Mouse (Mus musculus) midbrain, embryonic 13.5 days (tissue): ENCODE measurements around the gene Zfp738. TPM values are rescaled to one million over a fixed set of nuclear protein-coding genes. Genes with fewer than 3 reads are reported as not detected.
A peak's percentile ranks its signal among the peaks of the same experiment; 100 is the strongest.

Source experiments
- ATAC-seq: fragments of 200-750 bp; cut with Nextera tagmentation; 2 replicates; pipeline ENCODE4 v1.8.0; 2017; ENCODE audit warnings: mild to moderate bottlenecking, moderate TSS enrichment, moderate library complexity
- H3K27ac ChIP-seq: fragments of 300-500 bp; sonication (generic); 2 replicates; pipeline ENCODE4 v1.5.1; 2015; ENCODE audit warnings: inconsistent platforms, mild to moderate bottlenecking, moderate library complexity
- H3K27me3 ChIP-seq: fragments of 300-500 bp; sonication (generic); 2 replicates; pipeline ENCODE4 v1.6.1; 2015; ENCODE audit warnings: mild to moderate bottlenecking, inconsistent platforms
- H3K36me3 ChIP-seq: fragments of 300-500 bp; sonication (generic); 2 replicates; pipeline ENCODE4 v1.6.1; 2015; ENCODE audit warnings: mild to moderate bottlenecking, inconsistent platforms
- H3K4me1 ChIP-seq: fragments of 300-500 bp; sonication (generic); replicated peaks from 2 replicates; pipeline ENCODE4 v1.6.1; 2015; ENCODE audit warnings: inconsistent platforms
- H3K4me2 ChIP-seq: fragments of 300-500 bp; sonication (generic); replicated peaks from 2 replicates; pipeline ENCODE4 v1.6.1; 2015; ENCODE audit warnings: moderate library complexity, mild to moderate bottlenecking, inconsistent platforms
- H3K4me3 ChIP-seq: fragments of 300-500 bp; sonication (generic); replicated peaks from 2 replicates; pipeline ENCODE4 v1.5.1; 2015; ENCODE audit warnings: mild to moderate bottlenecking, inconsistent platforms
- H3K9ac ChIP-seq: fragments of 300-500 bp; sonication (generic); replicated peaks from 2 replicates; pipeline ENCODE4 v1.6.1; 2015; ENCODE audit warnings: mild to moderate bottlenecking, inconsistent platforms
- H3K9me3 ChIP-seq: fragments of 300-500 bp; sonication (generic); 2 replicates; pipeline ENCODE4 v1.6.1; 2016; ENCODE audit warnings: mild to moderate bottlenecking, inconsistent platforms
- WGBS: fragments of 180-500 bp; shearing (Covaris S2); methylation state at CpG from one replicate; pipeline ENCODE4 v1.1.7; 2015; 5-methylcytosine and 5-hydroxymethylcytosine counted together
- polyA plus RNA-seq: library from polyadenylated mRNA; unstranded; fragments of >200 nt; fragmentation: Nextera tagmentation; extraction: Ambion mirVana; gene quantifications from 2 replicates; pipeline ENCODE4 v1.2.1, GENCODE M21; 2015

The Zfp738 gene
- polyA plus RNA-seq, 1 experiment from 2014 or later: 15.4 TPM

DNA sequence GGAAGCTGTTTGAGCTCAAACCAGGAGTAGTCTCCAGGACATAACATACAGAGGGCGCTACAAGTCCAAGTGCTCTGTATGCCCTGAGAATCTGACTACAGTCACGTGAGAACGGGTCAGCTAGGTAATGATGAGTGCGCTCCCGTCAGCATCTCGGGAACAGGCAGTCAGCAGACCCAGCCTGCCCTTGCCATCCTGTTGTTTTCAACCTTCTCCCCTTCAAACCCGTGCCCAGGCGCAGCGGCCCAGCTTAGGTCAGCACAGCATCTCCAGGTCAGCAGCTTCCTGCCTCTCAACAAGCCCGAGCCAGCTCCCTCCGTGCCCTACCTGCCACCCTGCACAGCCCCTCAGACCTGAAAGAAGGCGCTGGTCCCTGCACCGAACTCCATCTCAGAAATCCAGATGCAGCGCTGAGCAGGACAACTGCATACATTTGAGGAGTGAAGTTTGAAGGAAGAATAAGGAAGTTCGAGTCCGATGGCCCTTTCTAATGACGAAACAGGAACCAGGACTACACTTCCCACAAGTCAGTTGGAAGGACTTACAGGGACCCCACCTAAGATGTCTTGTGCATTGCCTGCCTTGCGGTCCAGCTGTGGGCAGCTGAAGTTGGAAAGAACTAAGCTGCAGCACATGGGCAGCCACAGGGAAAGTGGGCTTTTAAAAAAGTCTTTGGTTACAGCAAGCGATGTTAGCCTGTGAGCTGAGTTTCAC is 49.4 kb downstream of the Zfp738 start, which contains the start of the genes Gm49345 and Zfp729a:
Gm49345 (minus strand) TSS at position 476 of the 714 bp plus-strand sequence.
Zfp729a (minus strand) TSS at position 498 of the 714 bp plus-strand sequence.
- Histone ChIP-seq H3K4me2 (peak within 1 kb of the TSS; percentile 60), H3K4me3 (peak within 1 kb of the TSS; percentile 81), H3K4me1 (peaks cover 7% of the 10 kb centered on the region; the same call in 1 of the 2 replicates), H3K27me3 (no peaks in the 10 kb centered on the region), H3K36me3 (no peaks in the 10 kb centered on the region), H3K9ac (peak within 1 kb of the TSS; percentile 69), H3K9me3 (no peaks in the 10 kb centered on the region), H3K27ac (0 out of 2 replicates have a peak within 1 kb of the TSS, but pooled peaks have one; percentile 56)
- peak; percentile 99 for ATAC-seq
- under 1% methylated on average over 19 of the region's 19 CpGs for WGBS

DNA sequence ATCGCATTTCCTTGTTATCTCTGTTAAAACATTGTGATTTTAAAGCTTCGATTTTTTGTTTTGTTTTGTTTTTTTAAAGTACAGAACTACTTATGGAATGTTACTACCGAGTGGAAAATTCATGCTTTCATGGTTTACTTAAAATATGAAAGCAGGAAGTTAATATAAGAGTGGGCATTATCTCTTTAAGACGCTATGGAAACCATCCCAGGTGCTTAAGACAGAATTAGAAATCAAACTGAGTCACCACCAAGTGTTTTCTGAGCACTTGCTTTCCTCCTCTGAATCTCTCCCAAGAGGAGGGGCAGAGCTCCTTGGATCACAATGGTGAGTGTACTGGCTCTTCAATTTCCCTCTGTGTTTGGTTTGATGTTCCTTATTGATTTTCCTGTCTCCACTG is 76.8 kb downstream of the Zfp738 start:
- Histone ChIP-seq H3K4me3 (no peak overlapping the region), H3K27me3 (no peaks in the 10 kb centered on the region), H3K4me1 (peaks cover 7% of the 10 kb centered on the region), H3K9ac (no peak overlapping the region), H3K4me2 (no peak overlapping the region), H3K9me3 (0 out of 2 replicates have a peak, but pooled peaks cover 4% of the 10 kb centered on the region), H3K27ac (no peak overlapping the region), H3K36me3 (no peaks in the 10 kb centered on the region; the same call in 1 of the 2 replicates)
- ATAC-seq: no peak
- WGBS: 89% methylated on average over 4 of the region's 4 CpGs

DNA sequence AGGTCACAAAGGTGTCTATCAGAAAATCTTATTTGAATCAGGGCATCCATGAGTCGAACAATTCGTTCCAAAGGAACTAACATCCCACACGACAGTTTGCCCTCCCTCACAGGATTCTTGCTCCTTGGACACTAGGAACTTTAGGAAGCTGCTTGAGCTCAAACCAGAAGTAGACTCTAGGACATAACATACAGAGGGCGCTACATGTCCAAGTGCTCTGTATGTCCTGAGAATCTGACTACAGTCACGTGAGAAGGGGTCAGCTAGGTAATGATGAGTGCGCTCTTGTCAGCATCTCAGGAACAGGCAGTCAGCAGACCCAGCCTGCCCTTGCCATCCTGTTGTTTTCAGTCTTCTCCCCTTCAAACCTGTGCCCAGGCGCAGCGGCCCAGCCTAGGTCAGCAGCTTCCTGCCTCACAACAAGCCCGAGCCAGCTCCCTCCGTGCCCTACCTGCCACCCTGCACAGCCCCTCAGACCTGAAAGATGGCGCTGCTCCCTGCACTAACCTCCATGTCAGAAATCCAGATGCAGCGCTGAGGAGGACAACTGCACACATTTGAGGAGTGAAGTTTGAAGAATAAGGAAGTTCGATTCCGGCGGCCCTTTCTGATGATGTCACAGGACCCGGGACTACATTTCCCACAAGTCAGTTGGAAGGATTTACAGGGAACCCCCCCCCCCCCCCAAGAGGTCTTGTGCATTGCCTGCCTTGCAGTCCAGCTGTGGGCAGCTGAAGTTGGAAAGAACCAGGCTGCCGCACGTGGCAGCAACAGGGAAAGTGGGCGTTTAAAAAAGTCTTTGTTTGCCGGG is 77.6 kb downstream of the Zfp738 start, which contains the start of gene Zfp729b:
Zfp729b (minus strand) TSS at position 642 of the 811 bp plus-strand sequence.
- ATAC-seq: peak; percentile 98
- no peaks in the 10 kb centered on the region for H3K27me3 ChIP-seq
- WGBS: 2% methylated on average over 20 of the region's 20 CpGs
- no peaks in the 10 kb centered on the region; the same call in 1 of the 2 replicates for H3K36me3 ChIP-seq
- peak within 1 kb of the TSS; percentile 69 for H3K27ac ChIP-seq
- H3K9me3 ChIP-seq: 0 out of 2 replicates have a peak, but pooled peaks cover 4% of the 10 kb centered on the region
- peak within 1 kb of the TSS; percentile 73 for H3K4me3 ChIP-seq
- H3K4me1 ChIP-seq: peaks cover 7% of the 10 kb centered on the region
- peak within 1 kb of the TSS; percentile 60 for H3K4me2 ChIP-seq
- H3K9ac ChIP-seq: peak within 1 kb of the TSS; percentile 76

Other genes with a start within 250 kb of the Zfp738 start
- 5.2 and 7.3 TPM in 2 replicates for gene Zfp874a, start 235.4 kb downstream of the Zfp738 start, polyA plus RNA-seq
- 2.3 and 2.4 TPM in 2 replicates for gene Zfp874b, start 202.8 kb downstream of the Zfp738 start, polyA plus RNA-seq
- gene Zfp58, start 186.5 kb downstream of the Zfp738 start, polyA plus RNA-seq: 15.1 and 16.0 TPM in 2 replicates
- gene Gm26965, start 160.9 kb downstream of the Zfp738 start, polyA plus RNA-seq: not detected in 2 replicates
- gene Zfp87, start 160.9 kb downstream of the Zfp738 start, polyA plus RNA-seq: 35.4 and 38.7 TPM in 2 replicates
- 16.2 and 17.1 TPM in 2 replicates for gene Zfp748, start 133.2 kb downstream of the Zfp738 start, polyA plus RNA-seq
- gene Zfp729b, start 77.4 kb downstream of the Zfp738 start, polyA plus RNA-seq: 4.5 and 4.6 TPM in 2 replicates
- gene Gm49345, start 49.3 kb downstream of the Zfp738 start, polyA plus RNA-seq: not detected in 2 replicates
- gene Zfp729a, start 49.3 kb downstream of the Zfp738 start, polyA plus RNA-seq: 3.3 and 3.7 TPM in 2 replicates
- gene Zfp65, start 42.1 kb upstream of the Zfp738 start, polyA plus RNA-seq: 9.8 and 10.3 TPM in 2 replicates
- 8.0 and 8.7 TPM in 2 replicates for gene Zfp85, start 68.2 kb upstream of the Zfp738 start, polyA plus RNA-seq
- gene Zfp493, start 92.6 kb upstream of the Zfp738 start, polyA plus RNA-seq: 3.5 and 3.6 TPM in 2 replicates
- 12.0 and 12.7 TPM in 2 replicates for gene Zfp273, start 126.7 kb upstream of the Zfp738 start, polyA plus RNA-seq
- 5.4 and 6.9 TPM in 2 replicates for gene Gm10037, start 144.0 kb upstream of the Zfp738 start, polyA plus RNA-seq
- not detected in 2 replicates for gene BC048507, start 176.3 kb upstream of the Zfp738 start, polyA plus RNA-seq